Mouse (Mus musculus): ENCODE measurements around the gene Hivep3. TPM values are rescaled to one million over a fixed set of nuclear protein-coding genes. Genes with fewer than 3 reads are reported as not detected.
A peak's percentile ranks its signal among the peaks of the same experiment; 100 is the strongest.

Gene Hivep3
- polyA plus RNA-seq, 1 experiment from 2014 or later, result 13.8 TPM

- ATAC-seq (no peak), DNase-seq (ENCODE audit: low spot score) (no peak)
- Histone ChIP-seq H3K4me1 (ENCODE audit: control insufficient read depth, insufficient read depth, low read length) (no peaks in the 10 kb centered on the region), H3K27me3 (replicated peaks; ENCODE audit: control insufficient read depth, insufficient read depth, low read length) (no peaks in the 10 kb centered on the region), H3K36me3 (ENCODE audit: control insufficient read depth, insufficient read depth, low read length) (no peaks in the 10 kb centered on the region), H3K4me2 (ENCODE audit: low read length) (no peak overlapping the region), H3K27ac (ENCODE audit: low read depth, low read length) (no peak overlapping the region), H3K9ac (ENCODE audit: low read length) (no peak overlapping the region), H3K9me3 (replicated peaks; ENCODE audit: control insufficient read depth, low read length) (no peaks in the 10 kb centered on the region), H3K4me3 (ENCODE audit: low read depth, low read length) (no peak overlapping the region)
- WGBS, result 79% methylated on average over 2 of the region's 2 CpGs
Measured at GRCm38 (mm10) chr4:119912216-119912615, 178.6 kb downstream of the Hivep3 start.

- Histone ChIP-seq H3K4me1 (ENCODE audit: control insufficient read depth, insufficient read depth, low read length) (no peaks in the 10 kb centered on the region), H3K9ac (ENCODE audit: low read length) (no peak overlapping the region), H3K4me2 (ENCODE audit: low read length) (no peak overlapping the region), H3K27ac (ENCODE audit: low read depth, low read length) (no peak overlapping the region), H3K27me3 (replicated peaks; ENCODE audit: control insufficient read depth, insufficient read depth, low read length) (no peaks in the 10 kb centered on the region), H3K36me3 (ENCODE audit: control insufficient read depth, insufficient read depth, low read length) (no peaks in the 10 kb centered on the region), H3K4me3 (ENCODE audit: low read depth, low read length) (no peak overlapping the region), H3K9me3 (replicated peaks; ENCODE audit: control insufficient read depth, low read length) (no peaks in the 10 kb centered on the region)
- DNase-seq (ENCODE audit: low spot score) (no peak), ATAC-seq (no peak)
- 10% methylated on average over 4 of the region's 4 CpGs for WGBS
Measured at GRCm38 (mm10) chr4:119914194-119914593, 180.6 kb downstream of the Hivep3 start.

DNA sequence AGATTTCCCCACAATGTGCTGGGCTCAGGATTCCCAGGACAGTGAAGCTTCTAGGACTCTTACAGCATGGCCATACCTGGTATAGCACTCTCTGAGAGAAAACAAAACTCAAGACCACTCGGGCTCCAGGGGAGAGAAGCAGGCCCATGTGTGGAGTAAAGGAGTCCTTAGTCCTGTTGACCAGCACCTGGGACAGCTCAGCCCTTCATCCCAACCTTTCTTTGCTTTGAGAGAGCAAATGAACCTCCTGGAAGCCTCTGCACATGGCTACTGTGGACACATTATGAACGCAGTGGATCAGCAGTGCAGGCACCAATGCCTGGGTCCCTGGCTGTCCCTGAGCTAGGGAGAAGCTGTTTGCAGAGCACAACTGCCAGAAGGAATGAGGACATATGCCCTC lies 181.5 kb downstream of the Hivep3 start:
- H3K4me1 ChIP-seq (ENCODE audit: control insufficient read depth, insufficient read depth, low read length), result no peaks in the 10 kb centered on the region
- H3K9me3 ChIP-seq (replicated peaks; ENCODE audit: control insufficient read depth, low read length), result no peaks in the 10 kb centered on the region
- no peaks in the 10 kb centered on the region for H3K36me3 ChIP-seq (ENCODE audit: control insufficient read depth, insufficient read depth, low read length)
- DNase-seq (ENCODE audit: low spot score), result no peak
- no peaks in the 10 kb centered on the region for H3K27me3 ChIP-seq (replicated peaks; ENCODE audit: control insufficient read depth, insufficient read depth, low read length)
- no peak overlapping the region for H3K27ac ChIP-seq (ENCODE audit: low read depth, low read length)
- ATAC-seq, result no peak
- no peak overlapping the region for H3K4me3 ChIP-seq (ENCODE audit: low read depth, low read length)
- WGBS, result 71% methylated on average over 2 of the region's 2 CpGs
- H3K9ac ChIP-seq (ENCODE audit: low read length), result no peak overlapping the region
- H3K4me2 ChIP-seq (ENCODE audit: low read length), result no peak overlapping the region

- Histone ChIP-seq H3K4me3 (ENCODE audit: low read depth, low read length) (no peak overlapping the region), H3K36me3 (ENCODE audit: control insufficient read depth, insufficient read depth, low read length) (no peaks in the 10 kb centered on the region), H3K4me1 (ENCODE audit: control insufficient read depth, insufficient read depth, low read length) (no peaks in the 10 kb centered on the region), H3K9me3 (replicated peaks; ENCODE audit: control insufficient read depth, low read length) (no peaks in the 10 kb centered on the region), H3K27ac (ENCODE audit: low read depth, low read length) (no peak overlapping the region), H3K9ac (ENCODE audit: low read length) (no peak overlapping the region), H3K4me2 (ENCODE audit: low read length) (no peak overlapping the region), H3K27me3 (replicated peaks; ENCODE audit: control insufficient read depth, insufficient read depth, low read length) (no peaks in the 10 kb centered on the region)
- DNase-seq (ENCODE audit: low spot score) (peak; percentile 53), ATAC-seq (no peak)
- WGBS, result 74% methylated on average over 7 of the region's 7 CpGs
Measured at GRCm38 (mm10) chr4:119917502-119917901, 183.9 kb downstream of the Hivep3 start.

DNA sequence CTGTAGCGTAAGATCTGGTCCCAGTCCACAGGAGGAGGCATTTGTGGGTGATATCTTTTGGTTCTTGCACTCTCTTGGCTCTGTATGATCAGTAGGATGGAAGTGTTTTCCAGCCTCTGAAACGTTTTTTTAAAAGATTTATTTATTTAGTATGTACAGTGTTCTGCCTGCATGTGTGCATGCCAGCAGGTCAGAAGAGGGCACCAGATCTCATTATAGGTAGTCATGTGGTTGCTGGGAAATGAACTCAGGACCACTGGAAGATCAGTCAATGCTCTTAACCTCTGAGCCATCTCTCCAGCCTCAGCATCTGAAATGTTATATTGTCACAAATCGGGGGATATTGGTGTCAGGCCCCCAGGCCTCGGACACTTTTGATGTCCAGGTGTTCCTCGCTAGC lies 185.8 kb downstream of the Hivep3 start:
- Histone ChIP-seq H3K36me3 (ENCODE audit: control insufficient read depth, insufficient read depth, low read length) (no peaks in the 10 kb centered on the region), H3K27me3 (replicated peaks; ENCODE audit: control insufficient read depth, insufficient read depth, low read length) (no peaks in the 10 kb centered on the region), H3K4me3 (ENCODE audit: low read depth, low read length) (no peak overlapping the region), H3K9ac (ENCODE audit: low read length) (no peak overlapping the region), H3K4me2 (ENCODE audit: low read length) (no peak overlapping the region), H3K9me3 (replicated peaks; ENCODE audit: control insufficient read depth, low read length) (no peaks in the 10 kb centered on the region), H3K4me1 (ENCODE audit: control insufficient read depth, insufficient read depth, low read length) (no peaks in the 10 kb centered on the region), H3K27ac (ENCODE audit: low read depth, low read length) (no peak overlapping the region)
- DNase-seq (ENCODE audit: low spot score) (no peak), ATAC-seq (no peak)
- whole genome bisulfite sequencing, result 79% methylated on average over 5 of the region's 5 CpGs

- DNase-seq (ENCODE audit: low spot score) (no peak), ATAC-seq (no peak)
- 81% methylated on average over 12 of the region's 12 CpGs for WGBS
Measured at GRCm38 (mm10) chr4:119921022-119921717, 187.6 kb downstream of the Hivep3 start.

DNA sequence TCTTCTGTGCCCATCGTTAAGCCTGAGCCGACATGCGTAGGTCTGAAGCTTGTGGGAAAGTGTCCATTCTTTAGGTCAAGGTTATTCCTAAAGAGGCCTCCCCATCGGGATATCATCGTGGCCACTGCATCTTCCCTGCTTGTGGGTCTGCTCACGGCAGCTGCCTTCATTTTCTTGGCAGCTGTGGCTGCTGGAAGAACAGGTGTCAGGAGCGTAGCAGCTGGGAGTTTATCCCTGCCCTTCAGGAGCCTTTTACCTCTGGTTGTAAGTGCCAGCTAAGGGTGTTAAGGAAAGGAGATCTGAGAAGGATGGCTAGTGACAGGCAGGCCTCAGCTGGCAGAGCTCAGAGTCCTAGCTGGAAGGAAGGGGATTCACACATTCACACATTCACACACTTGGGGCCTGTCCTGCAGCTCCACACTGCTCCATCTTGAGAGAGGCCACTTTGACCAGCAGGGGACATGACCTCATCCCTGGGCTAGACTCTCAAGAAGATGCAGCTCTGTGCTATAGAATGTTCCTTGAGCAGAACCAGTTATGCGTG lies 188.2 kb downstream of the Hivep3 start:
- ATAC-seq (no peak), DNase-seq (ENCODE audit: low spot score) (no peak)
- Histone ChIP-seq H3K27me3 (replicated peaks; ENCODE audit: control insufficient read depth, insufficient read depth, low read length) (no peaks in the 10 kb centered on the region), H3K4me1 (ENCODE audit: control insufficient read depth, insufficient read depth, low read length) (no peaks in the 10 kb centered on the region), H3K4me2 (ENCODE audit: low read length) (no peak overlapping the region), H3K36me3 (ENCODE audit: control insufficient read depth, insufficient read depth, low read length) (no peaks in the 10 kb centered on the region), H3K27ac (ENCODE audit: low read depth, low read length) (no peak overlapping the region), H3K4me3 (ENCODE audit: low read depth, low read length) (no peak overlapping the region), H3K9ac (ENCODE audit: low read length) (no peak overlapping the region), H3K9me3 (replicated peaks; ENCODE audit: control insufficient read depth, low read length) (no peaks in the 10 kb centered on the region; the same call in 1 of the 2 replicates)
- 76% methylated on average over 8 of the region's 8 CpGs for WGBS

More at GRCm38 (mm10) chr4:119921022-119921717, 187.6 kb downstream of the Hivep3 start:
- no peaks in the 10 kb centered on the region for H3K27me3 ChIP-seq (replicated peaks; ENCODE audit: control insufficient read depth, insufficient read depth, low read length)
- no peaks in the 10 kb centered on the region for H3K36me3 ChIP-seq (ENCODE audit: control insufficient read depth, insufficient read depth, low read length)
- H3K4me2 ChIP-seq (ENCODE audit: low read length), result no peak overlapping the region
- H3K4me3 ChIP-seq (ENCODE audit: low read depth, low read length), result no peak overlapping the region
- H3K4me1 ChIP-seq (ENCODE audit: control insufficient read depth, insufficient read depth, low read length), result no peaks in the 10 kb centered on the region
- H3K9ac ChIP-seq (ENCODE audit: low read length), result no peak overlapping the region
- no peaks in the 10 kb centered on the region; the same call in 1 of the 2 replicates for H3K9me3 ChIP-seq (replicated peaks; ENCODE audit: control insufficient read depth, low read length)
- H3K27ac ChIP-seq (ENCODE audit: low read depth, low read length), result no peak overlapping the region

GRCm38 (mm10) chr4:119922945-119923344 lies 189.4 kb downstream of the Hivep3 start:
- Histone ChIP-seq H3K27me3 (replicated peaks; ENCODE audit: control insufficient read depth, insufficient read depth, low read length) (no peaks in the 10 kb centered on the region), H3K9me3 (replicated peaks; ENCODE audit: control insufficient read depth, low read length) (no peaks in the 10 kb centered on the region; the same call in 1 of the 2 replicates), H3K4me2 (ENCODE audit: low read length) (no peak overlapping the region), H3K27ac (ENCODE audit: low read depth, low read length) (no peak overlapping the region), H3K4me3 (ENCODE audit: low read depth, low read length) (no peak overlapping the region), H3K9ac (ENCODE audit: low read length) (no peak overlapping the region), H3K4me1 (ENCODE audit: control insufficient read depth, insufficient read depth, low read length) (no peaks in the 10 kb centered on the region), H3K36me3 (ENCODE audit: control insufficient read depth, insufficient read depth, low read length) (no peaks in the 10 kb centered on the region)
- 89% methylated on average over 8 of the region's 8 CpGs for WGBS
- DNase-seq (ENCODE audit: low spot score) (no peak), ATAC-seq (no peak)

DNA sequence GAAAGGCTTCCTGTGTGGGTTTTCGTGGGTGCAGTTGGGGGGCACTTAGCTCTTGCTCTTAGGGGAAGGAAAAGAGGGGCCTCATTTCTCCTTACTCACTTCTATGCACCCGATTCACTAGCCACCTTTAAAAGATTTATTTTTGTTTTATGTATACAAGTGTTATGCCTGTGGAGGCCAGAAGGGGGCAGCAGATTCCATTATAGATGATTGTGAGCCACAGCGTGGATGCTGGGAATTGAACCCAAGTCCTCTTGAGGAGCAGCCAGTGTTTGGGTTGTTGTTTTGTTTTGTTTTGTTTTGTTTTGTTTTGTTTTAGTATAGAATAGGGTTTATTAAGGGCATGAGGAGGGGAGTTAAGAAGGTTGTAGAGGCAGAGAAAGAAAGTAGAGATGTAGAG lies 189.8 kb downstream of the Hivep3 start:
- no peak overlapping the region for H3K4me3 ChIP-seq (ENCODE audit: low read depth, low read length)
- no peaks in the 10 kb centered on the region for H3K4me1 ChIP-seq (ENCODE audit: control insufficient read depth, insufficient read depth, low read length)
- H3K27ac ChIP-seq (ENCODE audit: low read depth, low read length), result no peak overlapping the region
- H3K9ac ChIP-seq (ENCODE audit: low read length), result no peak overlapping the region
- no peak overlapping the region for H3K4me2 ChIP-seq (ENCODE audit: low read length)
- H3K36me3 ChIP-seq (ENCODE audit: control insufficient read depth, insufficient read depth, low read length), result no peaks in the 10 kb centered on the region
- H3K27me3 ChIP-seq (replicated peaks; ENCODE audit: control insufficient read depth, insufficient read depth, low read length), result no peaks in the 10 kb centered on the region
- ATAC-seq, result no peak
- H3K9me3 ChIP-seq (replicated peaks; ENCODE audit: control insufficient read depth, low read length), result no peaks in the 10 kb centered on the region; the same call in 1 of the 2 replicates
- 80% methylated on average over 3 of the region's 3 CpGs for WGBS
- DNase-seq (ENCODE audit: low spot score), result no peak

Measured in forebrain, embryonic 14.5 days (tissue).